18 mouse cellular contexts compared by ENCODE assay signal in the genomic region with DNA sequence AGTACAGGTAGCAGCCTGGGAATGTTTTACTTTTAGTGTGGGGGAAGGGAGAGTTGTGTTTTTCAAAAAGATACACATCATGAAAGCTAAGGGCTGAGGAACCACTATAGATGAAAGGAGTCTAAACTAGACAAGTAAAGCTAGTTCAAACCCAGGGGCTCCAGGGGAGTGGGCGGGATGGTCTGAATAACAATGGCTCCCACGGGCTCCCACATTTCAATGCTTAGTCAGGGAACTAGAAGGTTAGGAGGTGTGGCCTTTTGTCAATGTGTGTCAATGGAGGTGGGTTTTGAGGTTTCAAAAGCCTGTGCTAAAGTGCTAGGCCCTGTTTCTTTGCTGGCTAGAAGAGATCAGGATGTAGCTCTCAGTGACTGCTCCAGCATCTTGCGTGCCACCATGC.
"Had no signal": no experiment of that assay in that cellular context is flagged by ENCODE, and none has a peak within 500 bp of the region (broad histone marks: within the 10 kb centered on the region; RNA-seq: fewer than 3 reads in every experiment).

No protein-coding gene starts in this region.

- ATAC-seq: midbrain, embryonic 16.5 days had no signal

- DNase-seq: lung, embryonic 14.5 days; lung, postnatal 10 days; lung, postnatal 4 days; midbrain, embryonic 14.5 days; retina, postnatal 1 day; right cerebral cortex, adult 18-20 months; right cerebral cortex, postnatal 25 days; right cerebral cortex, postnatal 4 days; spleen, adult 18-20 months; thymus, adult 18-20 months; thymus, postnatal 14 days; thymus, postnatal 36 days had no signal

- H3K4me1 ChIP-seq: midbrain, embryonic 12.5 days; neural tube, embryonic 15.5 days had no signal

- H3K4me2 ChIP-seq: lung, embryonic 14.5 days; midbrain, embryonic 12.5 days; neural tube, embryonic 13.5 days; neural tube, embryonic 15.5 days had no signal

- H3K27me3 ChIP-seq: midbrain, embryonic 12.5 days; neural tube, embryonic 13.5 days; neural tube, embryonic 15.5 days had no signal

- H3K27ac ChIP-seq: midbrain, embryonic 12.5 days; neural tube, embryonic 13.5 days; neural tube, embryonic 15.5 days had no signal

- H3K9ac ChIP-seq: lung, embryonic 14.5 days; midbrain, embryonic 12.5 days; neural tube, embryonic 13.5 days; neural tube, embryonic 15.5 days had no signal

- H3K4me3 ChIP-seq: midbrain, embryonic 10.5 days; midbrain, embryonic 12.5 days; myocyte; neural tube, embryonic 13.5 days; neural tube, embryonic 15.5 days had no signal

- H3K9me3 ChIP-seq: midbrain, embryonic 10.5 days; midbrain, embryonic 12.5 days; neural tube, embryonic 13.5 days; neural tube, embryonic 15.5 days had no signal
